Mouse (Mus musculus) activated CD4-positive, CD25-positive, alpha-beta regulatory T cell, adult 4 months (primary cell): ENCODE data around the gene Rnf215. TPM values are rescaled to one million over a fixed set of nuclear protein-coding genes. Genes with fewer than 3 reads are reported as not detected.

Experiments
- polyA plus RNA-seq, 2 experiments: library from polyadenylated mRNA; unstranded; fragments of 100-300 nt; shearing (Covaris generic); gene quantifications; one replicate each; pipeline ENCODE4 v1.2.1; 2017

Gene Rnf215
- polyA plus RNA-seq, 2 experiments from 2014 or later, result 8.8 to 11.5 TPM

Other genes starting within 250 kb of the Rnf215 start
- not detected for gene 4921536K21Rik, start 240.1 kb upstream of the Rnf215 start, polyA plus RNA-seq
- under 1 TPM; 0.10 to 0.20 TPM for gene Dusp18, start 240.0 kb upstream of the Rnf215 start, polyA plus RNA-seq
- gene Slc35e4, start 220.5 kb upstream of the Rnf215 start, polyA plus RNA-seq, result 1 to 10 TPM; 1.1 to 1.2 TPM
- 10 to 100 TPM; 20.4 to 23.1 TPM for gene Tcn2, start 203.0 kb upstream of the Rnf215 start, polyA plus RNA-seq
- 10 to 100 TPM; 45.6 to 74.8 TPM for gene Pes1, start 171.2 kb upstream of the Rnf215 start, polyA plus RNA-seq
- gene 4930556J24Rik, start 158.4 kb upstream of the Rnf215 start, polyA plus RNA-seq, result not detected
- gene Gal3st1, start 151.6 kb upstream of the Rnf215 start, polyA plus RNA-seq, result not detected
- gene Sec14l4, start 103.7 kb upstream of the Rnf215 start, polyA plus RNA-seq, result not detected
- gene Sec14l3, start 70.4 kb upstream of the Rnf215 start, polyA plus RNA-seq, result not detected
- 1 to 10 TPM; 1.4 to 2.8 TPM for gene Mtfp1, start 39.8 kb upstream of the Rnf215 start, polyA plus RNA-seq
- 1 to 10 TPM in 1 of 2 experiments, under 1 TPM in 1; 0.48 to 1.2 TPM for gene Sec14l2, start 11.8 kb upstream of the Rnf215 start, polyA plus RNA-seq
- 1 to 10 TPM; 1.4 to 2.7 TPM for gene Ccdc157, start 25.1 kb downstream of the Rnf215 start, polyA plus RNA-seq
- gene Sf3a1, start 25.1 kb downstream of the Rnf215 start, polyA plus RNA-seq, result 10 to 100 TPM; 49.6 to 53.0 TPM
- 10 to 100 TPM; 23.8 to 25.6 TPM for gene Tbc1d10a, start 51.6 kb downstream of the Rnf215 start, polyA plus RNA-seq
- 10 to 100 TPM; 37.5 to 42.0 TPM for gene Castor1, start 83.0 kb downstream of the Rnf215 start, polyA plus RNA-seq
- gene Osm, start 101.2 kb downstream of the Rnf215 start, polyA plus RNA-seq, result 10 to 100 TPM; 18.0 to 19.8 TPM
- 1 to 10 TPM; 2.9 to 6.6 TPM for gene Lif, start 122.4 kb downstream of the Rnf215 start, polyA plus RNA-seq